Mouse (Mus musculus): ENCODE measurements around the gene Foxj1. TPM values are rescaled to one million over a fixed set of nuclear protein-coding genes. Genes with fewer than 3 reads are reported as not detected.

Foxj1 gene
- polyA plus RNA-seq, 1 experiment from 2014 or later, result 1.2 TPM

- no peak for ATAC-seq (ENCODE audit: low FRiP score, low TSS enrichment)
- peaks cover 50% of the 10 kb centered on the region for H3K4me1 ChIP-seq (ENCODE audit: control insufficient read depth, insufficient read depth, low read length)
- peak overlapping the region; percentile 32; the same call in 1 of the 2 replicates for H3K9ac ChIP-seq (ENCODE audit: low read depth, low read length)
- WGBS, result 23% methylated on average over 31 of the region's 31 CpGs
- H3K4me3 ChIP-seq (ENCODE audit: low read length), result peak overlapping the region; percentile 54
- H3K4me2 ChIP-seq (replicated peaks; ENCODE audit: low read depth, low read length), result peak overlapping the region; percentile 95
- no peaks in the 10 kb centered on the region for H3K36me3 ChIP-seq (ENCODE audit: control insufficient read depth, insufficient read depth, low read length)
- peak overlapping the region; percentile 25; the same call in 1 of the 2 replicates for H3K27ac ChIP-seq (ENCODE audit: low read depth, low read length)
- peaks cover 16% of the 10 kb centered on the region for H3K27me3 ChIP-seq (ENCODE audit: control insufficient read depth, insufficient read depth, low read length)
- H3K9me3 ChIP-seq (ENCODE audit: control insufficient read depth, low read length), result no peaks in the 10 kb centered on the region
Observed at GRCm38 (mm10) chr11:116333526-116334416, 1.4 kb downstream of the Foxj1 start.

- WGBS, result 80% methylated on average over 3 of the region's 3 CpGs
- no peak for ATAC-seq (ENCODE audit: low FRiP score, low TSS enrichment)
- Histone ChIP-seq H3K9me3 (ENCODE audit: control insufficient read depth, low read length) (no peaks in the 10 kb centered on the region), H3K36me3 (ENCODE audit: control insufficient read depth, insufficient read depth, low read length) (no peaks in the 10 kb centered on the region), H3K4me1 (ENCODE audit: control insufficient read depth, insufficient read depth, low read length) (peaks cover 52% of the 10 kb centered on the region), H3K9ac (ENCODE audit: low read depth, low read length) (no peak overlapping the region), H3K4me3 (ENCODE audit: low read length) (no peak overlapping the region), H3K27ac (ENCODE audit: low read depth, low read length) (peak overlapping the region; percentile 25; the same call in 1 of the 2 replicates), H3K27me3 (ENCODE audit: control insufficient read depth, insufficient read depth, low read length) (peaks cover 16% of the 10 kb centered on the region), H3K4me2 (replicated peaks; ENCODE audit: low read depth, low read length) (no peak overlapping the region)
Observed at GRCm38 (mm10) chr11:116332983-116333270, 2.3 kb downstream of the Foxj1 start.

- Histone ChIP-seq H3K27ac (ENCODE audit: low read depth, low read length) (peak overlapping the region; percentile 25), H3K4me1 (ENCODE audit: control insufficient read depth, insufficient read depth, low read length) (peaks cover 52% of the 10 kb centered on the region), H3K27me3 (ENCODE audit: control insufficient read depth, insufficient read depth, low read length) (peaks cover 16% of the 10 kb centered on the region), H3K36me3 (ENCODE audit: control insufficient read depth, insufficient read depth, low read length) (no peaks in the 10 kb centered on the region), H3K4me3 (ENCODE audit: low read length) (no peak overlapping the region), H3K9ac (ENCODE audit: low read depth, low read length) (peak overlapping the region; percentile 5; the same call in 1 of the 2 replicates), H3K9me3 (ENCODE audit: control insufficient read depth, low read length) (no peaks in the 10 kb centered on the region), H3K4me2 (replicated peaks; ENCODE audit: low read depth, low read length) (no peak overlapping the region)
- peak; percentile 14; the same call in 1 of the 2 replicates for ATAC-seq (ENCODE audit: low FRiP score, low TSS enrichment)
- 32% methylated on average over 19 of the region's 19 CpGs for WGBS
Observed at GRCm38 (mm10) chr11:116332232-116332982, 2.8 kb downstream of the Foxj1 start.

- Histone ChIP-seq H3K9me3 (ENCODE audit: control insufficient read depth, low read length) (no peaks in the 10 kb centered on the region), H3K4me3 (ENCODE audit: low read length) (no peak overlapping the region), H3K4me1 (ENCODE audit: control insufficient read depth, insufficient read depth, low read length) (peaks cover 52% of the 10 kb centered on the region), H3K9ac (ENCODE audit: low read depth, low read length) (no peak overlapping the region), H3K4me2 (replicated peaks; ENCODE audit: low read depth, low read length) (no peak overlapping the region), H3K36me3 (ENCODE audit: control insufficient read depth, insufficient read depth, low read length) (no peaks in the 10 kb centered on the region), H3K27ac (ENCODE audit: low read depth, low read length) (no peak overlapping the region), H3K27me3 (ENCODE audit: control insufficient read depth, insufficient read depth, low read length) (peaks cover 16% of the 10 kb centered on the region)
- no peak for ATAC-seq (ENCODE audit: low FRiP score, low TSS enrichment)
- WGBS, result 70% methylated on average over 6 of the region's 7 CpGs
Observed at GRCm38 (mm10) chr11:116330211-116330518, 5.0 kb downstream of the Foxj1 start.

GRCm38 (mm10) chr11:116329314-116330210 is 5.6 kb downstream of the Foxj1 start:
- H3K27me3 ChIP-seq (ENCODE audit: control insufficient read depth, insufficient read depth, low read length), result peaks cover 10% of the 10 kb centered on the region
- 49% methylated on average over 17 of the region's 18 CpGs for WGBS
- no peaks in the 10 kb centered on the region for H3K9me3 ChIP-seq (ENCODE audit: control insufficient read depth, low read length)
- no peak overlapping the region for H3K4me2 ChIP-seq (replicated peaks; ENCODE audit: low read depth, low read length)
- H3K9ac ChIP-seq (ENCODE audit: low read depth, low read length), result no peak overlapping the region
- no peak for ATAC-seq (ENCODE audit: low FRiP score, low TSS enrichment)
- H3K4me1 ChIP-seq (ENCODE audit: control insufficient read depth, insufficient read depth, low read length), result peaks cover 46% of the 10 kb centered on the region
- H3K4me3 ChIP-seq (ENCODE audit: low read length), result no peak overlapping the region
- H3K27ac ChIP-seq (ENCODE audit: low read depth, low read length), result no peak overlapping the region
- no peaks in the 10 kb centered on the region for H3K36me3 ChIP-seq (ENCODE audit: control insufficient read depth, insufficient read depth, low read length)

- WGBS, result 75% methylated on average over 7 of the region's 7 CpGs
- no peak overlapping the region for H3K4me3 ChIP-seq (ENCODE audit: low read length)
- ATAC-seq (ENCODE audit: low FRiP score, low TSS enrichment), result no peak
- H3K9me3 ChIP-seq (ENCODE audit: control insufficient read depth, low read length), result no peaks in the 10 kb centered on the region
- no peak overlapping the region for H3K9ac ChIP-seq (ENCODE audit: low read depth, low read length)
- no peak overlapping the region for H3K4me2 ChIP-seq (replicated peaks; ENCODE audit: low read depth, low read length)
- no peaks in the 10 kb centered on the region for H3K36me3 ChIP-seq (ENCODE audit: control insufficient read depth, insufficient read depth, low read length)
- no peak overlapping the region for H3K27ac ChIP-seq (ENCODE audit: low read depth, low read length)
- peaks cover 26% of the 10 kb centered on the region for H3K4me1 ChIP-seq (ENCODE audit: control insufficient read depth, insufficient read depth, low read length)
- no peaks in the 10 kb centered on the region for H3K27me3 ChIP-seq (ENCODE audit: control insufficient read depth, insufficient read depth, low read length)
Observed at GRCm38 (mm10) chr11:116326963-116327603, 8.1 kb downstream of the Foxj1 start.

GRCm38 (mm10) chr11:116318719-116319659 is 16.2 kb downstream of the Foxj1 start:
- H3K27ac ChIP-seq (ENCODE audit: low read depth, low read length), result no peak overlapping the region
- WGBS, result 2% methylated on average over 41 of the region's 41 CpGs

More at GRCm38 (mm10) chr11:116318719-116319659, 16.2 kb downstream of the Foxj1 start:
- peak overlapping the region; percentile 45 for H3K4me3 ChIP-seq (ENCODE audit: low read length)
- no peaks in the 10 kb centered on the region for H3K27me3 ChIP-seq (ENCODE audit: control insufficient read depth, insufficient read depth, low read length)
- H3K4me2 ChIP-seq (replicated peaks; ENCODE audit: low read depth, low read length), result peak overlapping the region; percentile 97
- no peaks in the 10 kb centered on the region for H3K9me3 ChIP-seq (ENCODE audit: control insufficient read depth, low read length)
- H3K9ac ChIP-seq (ENCODE audit: low read depth, low read length), result peak overlapping the region; percentile 70
- H3K4me1 ChIP-seq (ENCODE audit: control insufficient read depth, insufficient read depth, low read length), result 0 out of 2 replicates have a peak, but pooled peaks cover 4% of the 10 kb centered on the region
- no peaks in the 10 kb centered on the region for H3K36me3 ChIP-seq (ENCODE audit: control insufficient read depth, insufficient read depth, low read length)
- ATAC-seq (ENCODE audit: low FRiP score, low TSS enrichment), result peak; percentile 87
